Mouse (Mus musculus) liver, embryonic 14.5 days (tissue): ENCODE measurements around the gene Phf23.

ENCODE experiments used
- CTCF ChIP-seq: IDR thresholded peaks from 2 replicates; pipeline ENCODE4 v1.5.1; 2016; ENCODE audit warnings: antibody characterized with exemption, low read depth, control low read depth
- EP300 ChIP-seq: IDR thresholded peaks from 2 replicates; pipeline ENCODE4 v1.6.1; 2016; ENCODE audit warnings: antibody characterized with exemption, low read depth

DNA sequence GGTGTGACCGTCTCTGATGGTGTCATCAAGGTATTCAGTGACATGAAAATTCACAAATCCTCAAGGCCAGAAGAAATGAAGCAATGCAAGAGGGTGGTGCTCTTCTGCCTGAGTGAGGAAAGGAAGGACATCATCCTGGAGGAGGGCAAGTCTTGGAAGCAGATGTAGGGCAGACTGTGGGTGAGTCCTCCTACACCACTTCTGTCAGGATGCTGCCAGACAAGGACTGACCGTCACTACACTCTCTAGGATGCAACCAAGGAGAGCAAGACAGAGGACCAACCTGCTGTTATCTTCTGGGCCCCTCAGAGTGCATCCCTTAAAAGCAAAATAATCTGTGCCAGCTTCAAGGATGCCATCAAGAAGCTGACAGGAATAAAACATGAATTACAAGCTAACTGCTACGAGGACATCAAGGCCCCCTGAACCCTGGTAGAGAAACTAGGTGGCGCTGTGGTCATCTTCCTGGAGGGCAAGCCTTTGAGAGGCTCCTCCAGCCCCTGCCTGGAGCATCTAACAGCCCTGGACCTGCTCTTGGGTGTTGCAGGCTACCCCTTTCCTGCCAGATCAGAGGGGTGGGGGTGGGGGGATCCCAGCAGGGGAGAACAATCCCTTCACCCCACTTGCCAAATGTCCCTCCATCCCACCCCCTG lies 44.6 kb upstream of the Phf23 start:
- TF ChIP-seq EP300: no peak
- TF ChIP-seq CTCF: peak; percentile 66
